Mouse (Mus musculus) bone marrow macrophage, adult 2 months (primary cell): ENCODE measurements at regions not wholly inside any gene's neighbourhood (a gene's known extent, or its start where the extent isn't known, plus 50 kb on each side); places are given as distances from the start of the nearest gene placed in this dataset.

Experiments
- H3K27ac ChIP-seq: 2 replicates; pipeline ENCODE4 v1.5.1; 2012; ENCODE audit warnings: low read depth, low read length; ENCODE audit not compliant: insufficient read depth
- H3K4me1 ChIP-seq: 2 replicates; pipeline ENCODE4 v1.6.1; 2012; ENCODE audit warnings: low read length; ENCODE audit not compliant: control insufficient read depth, insufficient read depth
- H3K4me3 ChIP-seq: 2 replicates; pipeline ENCODE4 v1.5.1; 2012; ENCODE audit warnings: mild to moderate bottlenecking, low read length, moderate library complexity; ENCODE audit not compliant: insufficient read depth
- CTCF ChIP-seq: IDR thresholded peaks from 2 replicates; pipeline ENCODE4 v1.5.1; 2012; ENCODE audit warnings: low read depth, mild to moderate bottlenecking, low read length, moderate library complexity
- POLR2A ChIP-seq: IDR thresholded peaks from 2 replicates; pipeline ENCODE4 v1.6.1; 2012; ENCODE audit warnings: mild to moderate bottlenecking, low read depth, low read length, borderline replicate concordance

GRCm38 (mm10) chr10:117522373-117522772 lies 106.9 kb upstream of the Cpm start:
- H3K4me1 ChIP-seq, result no peaks in the 10 kb centered on the region
- H3K4me3 ChIP-seq, result no peak overlapping the region
- H3K27ac ChIP-seq, result no peak overlapping the region
- no peak for TF ChIP-seq POLR2A
- TF ChIP-seq CTCF, result no peak

- Histone ChIP-seq H3K4me3 (no peak overlapping the region), H3K4me1 (no peaks in the 10 kb centered on the region), H3K27ac (no peak overlapping the region)
- TF ChIP-seq POLR2A, result no peak
- no peak for TF ChIP-seq CTCF
Measured at GRCm38 (mm10) chr10:117521315-117522270, 107.7 kb upstream of the Cpm start.

DNA sequence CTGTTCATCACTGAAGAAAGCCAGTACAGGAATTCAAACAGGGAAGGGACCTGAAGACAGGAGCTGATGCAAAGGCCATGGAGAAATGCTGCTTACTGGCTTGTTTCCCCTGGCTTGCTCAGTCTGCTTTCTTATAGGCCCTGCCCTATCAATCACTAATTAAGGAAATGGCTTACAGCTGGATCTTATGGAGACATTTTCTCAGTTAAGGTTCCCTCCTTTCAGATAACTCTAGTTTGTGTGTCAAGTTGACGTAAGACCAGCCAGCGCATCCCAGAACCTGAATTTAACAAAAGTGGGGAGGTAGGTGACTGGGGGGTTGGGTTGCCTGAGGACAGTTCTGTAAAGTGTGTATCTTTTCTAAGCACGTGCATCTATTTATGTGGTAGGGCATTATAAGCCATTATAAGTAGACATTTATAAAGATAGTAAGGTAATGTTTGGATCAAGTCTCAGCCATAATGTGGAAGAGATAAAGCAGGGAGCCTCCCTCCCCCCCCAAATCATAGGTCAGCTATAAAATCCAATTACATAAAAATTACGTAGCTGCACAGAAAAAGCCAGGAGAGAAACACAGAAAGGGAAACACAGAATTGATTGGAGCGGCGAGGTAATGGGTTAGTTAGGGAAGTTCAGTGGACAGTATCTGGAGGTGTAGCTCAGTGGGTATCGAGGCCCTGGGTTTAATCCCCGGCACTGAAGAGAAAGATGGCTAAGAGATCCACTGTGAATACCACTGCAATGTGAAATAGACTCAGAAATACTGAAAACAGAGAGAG lies 108.6 kb upstream of the Cpm start:
- Histone ChIP-seq H3K27ac (no peak overlapping the region), H3K4me3 (no peak overlapping the region), H3K4me1 (no peaks in the 10 kb centered on the region)
- TF ChIP-seq CTCF (no peak), POLR2A (no peak)

GRCm38 (mm10) chr10:117519670-117520535 lies 109.4 kb upstream of the Cpm start:
- Histone ChIP-seq H3K27ac (no peak overlapping the region), H3K4me1 (no peaks in the 10 kb centered on the region), H3K4me3 (no peak overlapping the region)
- TF ChIP-seq CTCF (no peak), POLR2A (no peak)

DNA sequence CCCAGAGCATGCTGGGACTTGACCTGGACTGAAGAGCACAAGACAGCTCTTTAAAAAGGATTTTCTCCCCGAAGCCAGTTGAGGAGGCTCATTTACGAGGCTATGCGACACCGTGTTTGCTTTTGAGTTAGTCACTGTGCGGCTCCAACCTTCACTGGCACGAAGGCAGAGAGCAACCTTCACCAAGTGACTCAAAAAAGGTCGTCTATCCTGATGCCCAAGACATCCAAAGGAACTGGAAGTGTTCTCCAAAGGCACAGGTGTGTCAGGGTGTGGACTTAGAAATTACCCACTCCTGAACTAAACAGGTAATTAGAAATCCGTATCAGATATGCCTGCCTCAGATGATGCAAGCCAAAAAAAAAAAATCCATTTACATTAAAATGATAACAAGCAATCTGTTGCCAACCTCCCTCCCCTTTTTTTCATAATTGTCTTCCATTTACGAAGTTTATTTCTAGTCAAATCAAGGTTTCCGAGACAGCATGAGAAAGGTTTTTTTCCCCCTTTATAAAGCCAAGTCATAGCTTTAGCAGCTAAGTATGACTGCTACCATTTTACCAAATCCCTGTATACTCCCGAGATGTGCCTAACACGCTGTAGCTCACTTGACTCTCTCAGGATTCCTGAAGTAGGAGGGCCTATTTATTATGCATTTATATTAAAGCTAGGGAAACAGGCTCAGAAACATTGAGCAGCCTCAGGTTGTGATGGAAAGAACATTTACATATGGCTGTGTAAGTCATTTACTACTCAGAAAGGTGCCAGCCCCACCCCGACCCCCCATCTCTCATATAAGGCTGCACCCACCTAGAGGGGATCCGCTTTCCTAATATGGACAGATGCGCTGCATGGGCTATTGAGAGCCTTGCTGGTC lies 110.3 kb upstream of the Cpm start:
- Histone ChIP-seq H3K4me3 (no peak overlapping the region), H3K27ac (no peak overlapping the region), H3K4me1 (no peaks in the 10 kb centered on the region)
- TF ChIP-seq CTCF (no peak), POLR2A (no peak)

GRCm38 (mm10) chr10:117517800-117518770 lies 111.2 kb upstream of the Cpm start:
- Histone ChIP-seq H3K4me1 (no peaks in the 10 kb centered on the region), H3K4me3 (no peak overlapping the region), H3K27ac (no peak overlapping the region)
- TF ChIP-seq CTCF (no peak), POLR2A (no peak)

GRCm38 (mm10) chr10:117517071-117517714 lies 112.1 kb upstream of the Cpm start:
- H3K4me1 ChIP-seq, result no peaks in the 10 kb centered on the region
- TF ChIP-seq POLR2A (no peak), CTCF (no peak)
- no peak overlapping the region for H3K27ac ChIP-seq
- no peak overlapping the region for H3K4me3 ChIP-seq
